Mouse (Mus musculus): ENCODE data around the gene Foxq1.

DNA sequence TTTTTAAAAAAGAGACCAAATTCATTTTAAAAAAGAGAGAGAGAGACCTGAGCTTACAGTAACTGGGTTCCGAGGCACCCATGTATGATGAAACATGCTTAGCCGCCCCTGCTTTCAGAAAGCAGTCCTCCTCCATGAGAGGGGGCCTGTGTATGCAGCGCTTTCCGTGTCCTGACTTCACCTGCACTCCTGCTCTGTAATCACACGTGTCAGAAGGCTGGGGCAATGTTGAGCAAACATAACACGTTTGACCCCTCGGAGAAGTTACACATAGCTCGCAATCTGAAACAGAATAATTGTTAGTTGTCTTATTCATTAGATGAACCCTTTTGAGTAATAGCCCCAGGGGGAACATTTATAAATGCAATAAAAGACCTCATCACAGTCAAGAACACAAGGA lies 11.2 kb downstream of the Foxq1 start:
- no peak for TF ChIP-seq CTCF (IDR thresholded peaks at IDR 0.05; ENCODE audit: low read depth)
- no peak for TF ChIP-seq EP300 (optimal IDR thresholded peaks at IDR 0.05)

Measured in stomach, postnatal 0 days (tissue).